Mouse (Mus musculus) activated CD4-positive, CD25-positive, alpha-beta regulatory T cell, adult 9 weeks (primary cell): ENCODE data around the gene Ifi35. TPM values are rescaled to one million over a fixed set of nuclear protein-coding genes. Genes with fewer than 3 reads are reported as not detected.

Experiments used
- polyA plus RNA-seq: library from polyadenylated mRNA; unstranded; fragments of 100-300 nt; shearing (Covaris generic); gene quantifications from one replicate; pipeline ENCODE4 v1.2.1, GENCODE M21; 2017

Ifi35 gene
- 202 TPM for polyA plus RNA-seq

DNA sequence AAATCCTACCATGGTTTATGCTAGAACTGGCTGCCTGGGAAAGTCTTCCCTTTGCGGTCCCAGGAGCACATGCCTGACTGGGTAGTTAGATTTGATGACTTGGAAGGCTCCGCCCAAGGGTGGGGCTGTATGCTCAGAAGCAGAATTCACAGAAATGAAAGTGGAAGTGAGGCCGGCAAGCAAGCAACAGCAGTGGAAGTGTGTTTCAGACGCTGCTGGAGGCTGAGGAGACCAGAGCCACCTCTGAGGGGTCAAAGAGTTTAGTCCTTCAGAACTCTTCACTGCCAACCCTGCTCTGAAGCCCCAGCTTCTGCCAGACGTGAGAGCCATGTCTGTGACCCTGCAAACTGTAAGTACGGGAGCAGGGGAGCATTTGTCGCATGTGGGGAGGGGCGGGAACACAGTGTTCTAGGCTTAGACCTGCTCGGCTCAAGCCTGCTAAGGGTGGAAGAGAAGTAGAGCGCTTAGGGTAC, at the start of gene Ifi35:
Ifi35 (plus strand) TSS at position 134 of the 473 bp plus-strand sequence.

DNA sequence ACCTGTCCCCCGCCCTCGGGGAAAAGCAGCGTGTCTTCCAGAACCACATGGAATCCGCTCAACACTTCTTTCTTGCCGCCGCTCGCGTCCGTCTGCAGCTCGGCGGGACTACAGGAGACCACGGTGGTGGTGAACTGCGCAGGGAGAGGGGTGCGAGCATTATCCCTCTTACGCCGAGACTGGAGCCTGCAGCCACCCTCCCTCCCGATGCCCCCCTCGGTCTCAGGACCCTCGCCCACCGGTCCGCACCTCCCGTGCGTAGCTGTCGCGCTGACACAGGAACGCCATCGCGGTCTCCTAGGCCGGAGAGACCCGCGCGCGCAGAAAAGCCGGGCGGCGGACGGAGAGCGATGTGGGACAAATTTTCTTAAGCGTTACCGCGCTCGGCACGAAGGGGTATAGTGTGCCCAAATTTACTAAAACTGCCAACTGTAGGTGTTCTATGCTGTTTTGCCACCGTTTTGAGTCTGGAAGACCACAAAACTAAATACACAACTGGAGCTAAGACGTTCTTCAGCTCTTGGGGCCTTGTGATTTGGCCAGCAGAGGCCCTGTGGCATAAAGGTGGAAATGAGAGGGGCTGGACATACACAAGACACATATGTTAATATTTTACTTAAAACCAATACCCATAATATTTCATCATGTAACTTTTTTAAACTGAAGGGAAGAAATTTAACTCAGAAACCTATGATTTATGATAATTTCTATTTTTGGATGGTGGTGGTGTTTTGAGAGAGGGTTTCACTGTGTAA, 30.9 kb upstream of the Ifi35 start, which contains the start of gene Aarsd1:
Aarsd1 (minus strand) TSS at position 515 of the 755 bp plus-strand sequence.

DNA sequence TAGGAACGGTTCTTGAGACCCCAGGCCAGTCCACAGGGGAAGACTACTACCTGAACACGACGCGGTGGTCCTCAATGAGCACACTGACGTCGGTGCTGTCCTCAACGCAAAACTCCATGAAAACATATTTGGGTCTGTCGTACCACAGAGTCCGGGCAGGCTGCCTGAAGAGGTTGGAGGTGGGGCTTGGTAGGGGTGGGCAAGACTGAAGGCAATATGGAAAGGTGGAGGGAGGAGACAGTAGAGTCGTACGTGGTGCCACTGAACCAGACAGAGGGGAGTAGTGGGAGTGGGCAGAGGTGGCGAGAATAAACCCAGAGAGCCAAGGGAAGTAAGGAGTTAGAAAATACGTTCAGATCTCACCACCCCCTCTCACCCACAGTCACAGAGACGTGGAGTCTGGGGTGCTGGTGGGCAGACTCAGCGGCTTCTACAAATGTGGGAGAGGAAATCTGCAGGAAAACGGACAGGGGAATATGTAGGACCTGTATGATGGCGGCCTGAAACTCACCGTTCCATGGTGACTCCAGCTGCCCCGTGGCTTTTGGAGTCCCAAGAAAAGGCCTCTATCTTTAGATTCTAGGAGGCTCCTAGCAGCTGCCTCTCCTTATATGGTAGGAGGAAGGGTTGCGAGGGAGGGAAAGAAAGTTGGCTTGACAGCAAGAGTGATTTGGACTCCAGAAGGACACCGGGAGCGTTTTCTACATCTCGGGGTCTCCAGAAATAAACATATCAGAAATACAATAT, 23.9 kb upstream of the Ifi35 start, which contains the start of gene Gm27029:
Gm27029 (minus strand) TSS at position 692 of the 747 bp plus-strand sequence.

DNA sequence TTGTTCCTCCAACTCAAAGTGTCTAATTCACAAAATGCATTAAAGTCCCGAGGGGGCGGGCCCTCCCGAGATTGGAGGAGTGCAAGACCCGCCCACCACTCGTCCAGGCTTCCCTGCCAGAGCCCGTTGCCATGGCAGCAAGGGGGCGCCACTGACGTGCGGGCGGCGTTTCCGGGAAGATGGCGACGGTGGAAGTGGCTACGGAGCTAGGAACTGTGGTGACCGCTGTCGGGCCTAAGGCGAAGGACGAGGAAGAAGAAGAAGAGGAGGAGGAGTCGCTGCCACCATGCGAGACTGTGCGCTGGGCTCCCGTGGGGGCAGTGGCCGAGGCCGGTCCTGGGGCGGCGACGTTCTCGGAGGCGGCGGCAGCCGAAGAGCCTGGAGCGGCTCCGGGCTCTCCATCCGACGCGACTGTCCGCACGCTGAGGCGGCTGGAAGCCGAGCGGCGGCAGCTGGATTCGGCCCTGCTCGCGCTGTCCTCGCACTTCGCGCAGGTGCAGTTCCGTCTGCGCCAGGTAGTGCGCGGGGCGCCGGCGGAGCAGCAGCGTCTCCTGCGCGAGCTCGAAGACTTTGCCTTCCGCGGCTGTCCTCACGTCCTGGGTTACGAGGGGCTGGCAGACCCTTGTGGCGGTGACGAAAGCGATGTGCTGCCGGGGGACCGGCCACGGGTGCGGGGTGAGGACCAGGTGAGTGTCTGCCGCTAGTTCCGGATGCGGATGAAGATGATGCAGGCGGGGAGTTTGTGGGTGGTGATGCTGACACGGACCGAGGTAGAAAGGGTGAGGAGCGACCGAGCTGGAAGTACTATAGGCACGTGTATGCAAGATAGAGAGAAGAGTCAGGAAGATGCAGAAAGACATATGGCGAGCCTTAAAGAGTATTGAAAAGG, 23.0 kb upstream of the Ifi35 start, which contains the start of the genes Rundc1 and Ptges3l:
Rundc1 (plus strand) TSS at position 161 of the 889 bp plus-strand sequence.
Ptges3l (minus strand) TSS at position 409 of the 889 bp plus-strand sequence.

DNA sequence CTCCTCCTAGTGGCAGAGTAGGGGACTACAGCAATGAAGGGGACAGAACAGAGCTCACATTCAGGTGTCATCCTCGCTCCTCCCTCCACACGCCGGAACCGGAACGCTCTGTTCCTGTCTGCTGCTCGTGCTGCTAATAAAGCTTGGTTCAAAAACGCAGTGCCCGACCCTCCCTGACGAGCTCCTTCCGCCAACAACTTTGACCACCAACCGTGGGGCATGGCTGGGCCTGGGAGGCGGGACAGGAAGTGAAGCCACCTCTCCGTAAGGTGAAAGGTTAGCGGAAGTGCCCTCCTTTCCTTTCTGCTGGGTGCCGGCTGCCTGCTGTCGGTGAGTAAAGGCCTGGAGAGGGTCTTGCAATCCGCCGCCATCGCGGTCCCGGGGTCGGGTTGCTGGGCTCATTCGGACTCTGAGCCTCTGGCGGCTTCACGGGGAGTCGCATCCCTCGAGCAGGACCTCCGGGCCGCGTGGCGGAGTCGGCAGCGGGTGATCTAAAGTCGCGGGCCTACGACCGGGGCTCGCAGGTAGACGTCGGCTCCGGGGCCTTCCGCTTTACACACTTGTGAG, 6.0 kb upstream of the Ifi35 start, which contains the start of gene Rpl27:
Rpl27 (plus strand) TSS at position 172 of the 567 bp plus-strand sequence.

DNA sequence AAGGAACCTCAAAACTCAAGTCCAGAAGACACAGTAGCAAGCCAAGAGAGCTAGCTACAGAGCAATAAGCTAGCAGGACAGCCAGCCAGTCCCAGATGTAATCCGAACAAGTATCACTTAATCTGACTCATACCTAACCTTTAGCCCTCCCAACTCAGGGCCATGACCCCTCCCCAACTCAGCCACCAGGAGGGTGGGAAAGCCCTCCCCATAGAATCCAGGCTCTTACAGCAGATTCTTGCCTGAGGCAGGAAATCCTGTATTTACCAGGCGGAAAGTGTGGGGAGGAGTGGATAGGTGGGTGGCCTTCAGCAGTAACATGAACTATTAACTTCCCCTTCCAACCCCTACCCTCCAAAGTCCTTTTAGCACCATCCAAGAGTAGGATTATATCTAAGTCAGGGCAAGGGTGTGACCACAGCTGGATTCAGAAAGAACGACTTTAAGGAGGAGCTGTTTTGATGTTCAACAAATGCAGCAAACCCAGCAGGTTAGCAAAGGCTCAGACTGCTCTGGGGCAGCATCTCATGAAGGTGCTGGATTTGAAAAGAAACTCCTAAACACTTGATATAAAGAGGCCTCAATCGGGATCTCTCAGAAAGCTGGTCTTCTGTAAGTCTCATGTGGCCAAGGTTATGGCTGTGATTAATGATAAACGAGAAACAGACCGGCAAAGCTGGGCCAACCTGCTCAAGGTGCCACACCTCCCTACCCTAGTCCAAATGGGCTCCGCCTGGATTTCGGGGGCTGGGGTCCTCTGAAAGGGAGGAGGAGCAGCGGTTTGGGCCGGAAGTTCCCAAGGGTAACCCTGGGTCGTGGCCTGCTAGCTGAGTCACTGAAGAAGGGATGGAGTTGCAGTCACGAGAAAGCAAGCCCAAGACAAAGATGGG, 16.2 kb downstream of the Ifi35 start, which contains the start of gene Rnd2:
Rnd2 (plus strand) TSS at position 789 of the 890 bp plus-strand sequence.

DNA sequence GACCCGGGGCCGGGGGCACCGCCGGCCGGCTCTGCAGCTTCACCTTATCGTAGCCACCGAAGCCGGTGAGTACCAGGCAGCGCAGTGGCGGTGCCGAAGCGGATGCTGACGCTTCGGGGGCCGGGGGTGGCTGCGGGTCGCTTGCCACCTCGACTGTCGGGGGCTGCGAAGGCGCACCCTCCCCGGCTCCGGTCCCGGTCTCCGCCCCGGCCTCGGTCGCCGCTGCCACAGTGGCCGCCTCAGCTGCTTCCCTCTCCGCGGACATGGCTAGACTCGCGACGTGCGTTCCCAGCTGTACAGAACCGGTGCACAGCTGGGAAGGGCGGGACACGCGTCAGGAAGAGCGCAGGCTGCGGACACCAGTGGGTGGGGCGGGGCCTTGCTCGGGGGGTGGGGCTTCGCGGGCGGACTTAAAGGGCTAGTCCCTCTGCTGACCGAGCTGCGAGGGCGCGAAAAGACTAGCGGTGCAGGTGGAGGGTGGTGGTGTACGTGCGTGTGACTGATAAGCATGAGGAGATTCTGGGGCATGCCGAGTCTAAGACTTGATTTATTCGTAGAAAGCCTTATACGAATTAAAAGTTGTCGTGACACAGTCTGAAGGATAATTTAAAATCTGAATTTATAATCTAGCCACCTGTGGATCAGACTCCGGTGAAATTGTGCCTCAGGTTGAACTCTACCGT, 17.8 kb downstream of the Ifi35 start, which contains the start of gene Vat1:
Vat1 (minus strand) TSS at position 362 of the 683 bp plus-strand sequence.

Other genes with a start within 250 kb of the Ifi35 start
- 96.4 TPM for gene Ezh1, start 221.9 kb upstream of the Ifi35 start, polyA plus RNA-seq
- not detected for gene Ramp2, start 202.4 kb upstream of the Ifi35 start, polyA plus RNA-seq
- gene Vps25, start 194.7 kb upstream of the Ifi35 start, polyA plus RNA-seq: 157 TPM
- 2.4 TPM for gene Wnk4, start 187.8 kb upstream of the Ifi35 start, polyA plus RNA-seq
- gene Cntd1, start 169.4 kb upstream of the Ifi35 start, polyA plus RNA-seq: not detected
- 130 TPM for gene Coa3, start 169.3 kb upstream of the Ifi35 start, polyA plus RNA-seq
- gene Becn1, start 146.1 kb upstream of the Ifi35 start, polyA plus RNA-seq: 217 TPM
- gene Psme3, start 132.2 kb upstream of the Ifi35 start, polyA plus RNA-seq: 156 TPM
- gene Aoc2, start 123.3 kb upstream of the Ifi35 start, polyA plus RNA-seq: 4.1 TPM
- gene Aoc3, start 117.8 kb upstream of the Ifi35 start, polyA plus RNA-seq: not detected
- gene G6pc, start 80.8 kb upstream of the Ifi35 start, polyA plus RNA-seq: not detected
- 39.4 TPM for gene Aarsd1, start 30.8 kb upstream of the Ifi35 start, polyA plus RNA-seq
- gene Gm27029, start 23.6 kb upstream of the Ifi35 start, polyA plus RNA-seq: 1.8 TPM
- gene Rundc1, start 23.3 kb upstream of the Ifi35 start, polyA plus RNA-seq: 10.1 TPM
- gene Ptges3l, start 23.1 kb upstream of the Ifi35 start, polyA plus RNA-seq: 0.50 TPM
- gene Rpl27, start 6.1 kb upstream of the Ifi35 start, polyA plus RNA-seq: 357 TPM
- gene Rnd2, start 16.6 kb downstream of the Ifi35 start, polyA plus RNA-seq: not detected
- 0.61 TPM for gene Vat1, start 17.8 kb downstream of the Ifi35 start, polyA plus RNA-seq
- 6.9 TPM for gene Brca1, start 103.5 kb downstream of the Ifi35 start, polyA plus RNA-seq
- 107 TPM for gene Nbr1, start 103.7 kb downstream of the Ifi35 start, polyA plus RNA-seq
- 13.8 TPM for gene Tmem106a, start 133.8 kb downstream of the Ifi35 start, polyA plus RNA-seq
- gene Gm11634, start 150.8 kb downstream of the Ifi35 start, polyA plus RNA-seq: not detected
- 71.2 TPM for gene Rdm1, start 178.8 kb downstream of the Ifi35 start, polyA plus RNA-seq
- 2.7 TPM for gene Arl4d, start 217.1 kb downstream of the Ifi35 start, polyA plus RNA-seq